Mouse (Mus musculus) liver, adult (tissue): ENCODE results near the gene Rdm1.

Experiments
- GATA4 ChIP-seq: IDR thresholded peaks from 2 replicates; pipeline ENCODE4 v1.6.1; 2014; ENCODE audit warnings: mild to moderate bottlenecking, low read length; ENCODE audit not compliant: insufficient replicate concordance

Rdm1 gene

GRCm38 (mm10) chr11:101658751-101659558, 32.0 kb downstream of the Rdm1 start:
- no peak for TF ChIP-seq GATA4

GRCm38 (mm10) chr11:101661191-101661590, 34.2 kb downstream of the Rdm1 start:
- TF ChIP-seq GATA4, result no peak

GRCm38 (mm10) chr11:101661786-101662185, 34.8 kb downstream of the Rdm1 start:
- no peak for TF ChIP-seq GATA4

GRCm38 (mm10) chr11:101663229-101664027, 36.4 kb downstream of the Rdm1 start:
- TF ChIP-seq GATA4, result peak; percentile 81

GRCm38 (mm10) chr11:101664825-101665635, 38.0 kb downstream of the Rdm1 start, which contains the start of gene Arl4d:
Gene Arl4d (plus strand): TSS chr11:101665541.
- peak; percentile 58; the same call in 1 of the 2 replicates for TF ChIP-seq GATA4

GRCm38 (mm10) chr11:101665636-101665992, 38.6 kb downstream of the Rdm1 start:
- TF ChIP-seq GATA4, result no peak; the same call in 1 of the 2 replicates

GRCm38 (mm10) chr11:101666626-101667345, 39.8 kb downstream of the Rdm1 start:
- TF ChIP-seq GATA4, result no peak

GRCm38 (mm10) chr11:101667871-101668532, 41.0 kb downstream of the Rdm1 start:
- no peak for TF ChIP-seq GATA4

- TF ChIP-seq GATA4, result peak; percentile 68
These were observed 41.7 kb downstream of the Rdm1 start for GRCm38 (mm10) chr11:101668546-101669261.

GRCm38 (mm10) chr11:101670334-101670733, 43.3 kb downstream of the Rdm1 start:
- no peak; the same call in 1 of the 2 replicates for TF ChIP-seq GATA4

- TF ChIP-seq GATA4, result no peak
These were observed 44.3 kb downstream of the Rdm1 start for GRCm38 (mm10) chr11:101671255-101671654.

GRCm38 (mm10) chr11:101673010-101673642, 46.1 kb downstream of the Rdm1 start:
- peak; percentile 89; the same call in 1 of the 2 replicates for TF ChIP-seq GATA4

- TF ChIP-seq GATA4, result no peak
These were observed 47.1 kb downstream of the Rdm1 start for GRCm38 (mm10) chr11:101674106-101674505.
